Mouse (Mus musculus) adrenal gland, adult (tissue): Measurements from ENCODE around the gene Slc4a1.
"Not testable (repeated sequence)": the region's sequence is repeated elsewhere in the genome, so short reads cannot be mapped to it uniquely, and the experiment has no call there.

Source experiments
- DNase-seq, 2 experiments: peaks; one replicate each; pipeline ENCODE4 v3.0.0; 2022 to 2023; ENCODE audit warnings: low spot score in 1 of 2; ENCODE audit not compliant: inconsistent age in 2 of 2

Slc4a1 gene

GRCm38 (mm10) chr11:102399107-102399506, 33.1 kb upstream of the Slc4a1 start:
- peak in 1 of 2 experiments; percentile 29 for DNase-seq

GRCm38 (mm10) chr11:102398007-102398825, 32.2 kb upstream of the Slc4a1 start:
- peak in 1 of 2 experiments; percentile 63 for DNase-seq

DNA sequence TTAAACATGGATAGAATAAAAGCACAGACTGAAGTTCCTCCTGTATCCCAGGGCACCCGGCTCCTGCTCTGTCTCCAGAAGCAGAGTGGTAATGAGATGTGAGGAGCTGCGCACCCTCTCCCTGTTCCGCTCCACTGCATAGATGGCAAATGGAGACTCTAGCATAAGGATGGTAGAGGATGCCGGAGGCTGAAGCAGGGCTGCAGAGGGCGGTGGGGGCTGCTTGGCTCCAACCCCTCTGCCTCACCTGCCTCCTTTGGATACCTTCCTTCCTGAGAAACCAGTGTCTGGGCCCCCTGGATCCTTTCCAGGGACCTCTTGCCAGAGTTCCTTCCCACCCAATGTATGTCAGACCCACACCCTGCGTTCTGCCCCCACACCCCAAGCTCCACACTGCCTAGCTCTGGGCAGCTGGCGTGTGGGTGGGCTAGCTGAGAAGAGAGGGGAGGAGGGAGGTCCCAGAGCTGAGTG, 30.7 kb upstream of the Slc4a1 start:
- DNase-seq: peak in 1 of 2 experiments; percentile 28

GRCm38 (mm10) chr11:102396263-102396662, 30.3 kb upstream of the Slc4a1 start:
- DNase-seq: peak in 1 of 2 experiments; percentile 18

- DNase-seq: peak in 1 of 2 experiments; percentile 54
Observed at GRCm38 (mm10) chr11:102395250-102395649, 29.2 kb upstream of the Slc4a1 start.

DNA sequence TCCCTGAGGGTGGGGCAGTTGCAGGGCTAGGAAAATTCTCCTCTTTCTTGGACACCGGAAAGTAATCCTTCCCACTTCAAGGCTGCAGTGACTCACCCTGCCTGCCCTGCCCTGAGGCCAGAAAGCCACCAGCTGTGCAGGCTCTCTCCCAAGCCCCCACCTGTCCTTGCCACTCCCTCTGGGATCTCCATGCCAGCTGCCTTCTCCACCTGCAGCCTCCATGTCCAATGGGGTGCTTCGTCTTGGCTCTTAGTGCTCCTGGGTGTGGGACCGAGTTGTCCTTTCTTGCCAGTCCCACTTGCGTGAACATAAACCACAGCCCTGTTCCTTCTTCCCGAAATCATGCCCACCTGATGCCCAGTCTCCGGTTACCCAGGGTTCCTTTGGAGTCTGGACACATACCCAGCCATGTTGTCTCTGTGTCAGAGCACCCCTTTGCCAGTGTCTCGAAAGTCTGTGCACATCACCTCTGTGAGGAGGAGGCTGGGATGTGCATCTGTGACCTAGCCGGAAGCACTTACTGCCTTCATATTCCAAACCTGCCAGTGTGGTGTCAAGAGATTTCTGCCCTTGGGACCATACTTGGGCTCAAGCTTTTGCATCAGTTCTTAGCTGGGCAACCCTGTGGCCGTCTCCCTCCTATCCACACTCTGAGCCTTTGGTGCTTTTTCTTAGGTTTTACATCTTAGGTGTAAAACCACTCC, 28.6 kb upstream of the Slc4a1 start:
- DNase-seq: peak; percentile 71 to 87

DNA sequence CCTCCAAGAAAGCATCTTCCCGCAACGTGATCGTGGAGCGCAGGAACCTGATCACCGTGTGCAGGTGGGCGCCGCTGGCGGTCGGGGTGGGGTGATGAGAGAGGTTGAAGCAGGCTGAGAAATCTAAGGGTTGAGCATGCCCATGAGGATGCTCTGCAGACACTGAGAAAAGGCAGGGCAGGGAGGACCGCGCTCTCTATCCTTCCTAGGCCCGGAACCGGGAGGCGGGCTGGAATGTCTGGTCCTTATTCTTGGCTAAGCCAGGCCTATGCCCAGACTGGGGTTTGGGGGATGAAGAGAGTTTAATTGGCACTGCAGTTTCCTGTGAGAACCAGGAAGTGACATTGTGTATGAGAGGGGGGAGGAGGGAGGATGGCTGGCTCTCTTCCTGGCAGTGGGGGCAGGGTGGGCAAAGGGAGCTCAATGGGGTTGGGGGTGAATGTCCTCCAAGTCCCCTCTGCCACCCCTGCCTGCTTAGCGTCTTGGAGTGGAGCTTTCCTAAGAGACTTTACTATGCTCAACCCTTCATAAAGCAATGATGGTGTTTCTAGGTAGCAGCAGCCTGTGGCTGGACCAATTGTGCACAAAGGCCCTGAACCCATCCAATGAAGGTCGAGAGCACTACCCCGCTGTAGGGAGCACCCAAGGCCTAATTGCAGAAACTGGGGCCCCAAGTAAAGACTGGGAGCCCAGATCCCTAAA, 27.9 kb upstream of the Slc4a1 start:
- peak; percentile 41 to 72 for DNase-seq

GRCm38 (mm10) chr11:102393238-102393634, 27.2 kb upstream of the Slc4a1 start, which contains the start of gene Rundc3a:
Gene Rundc3a, plus strand, starts transcription at chr11:102393403.
- peak; percentile 93 to 96 for DNase-seq

DNA sequence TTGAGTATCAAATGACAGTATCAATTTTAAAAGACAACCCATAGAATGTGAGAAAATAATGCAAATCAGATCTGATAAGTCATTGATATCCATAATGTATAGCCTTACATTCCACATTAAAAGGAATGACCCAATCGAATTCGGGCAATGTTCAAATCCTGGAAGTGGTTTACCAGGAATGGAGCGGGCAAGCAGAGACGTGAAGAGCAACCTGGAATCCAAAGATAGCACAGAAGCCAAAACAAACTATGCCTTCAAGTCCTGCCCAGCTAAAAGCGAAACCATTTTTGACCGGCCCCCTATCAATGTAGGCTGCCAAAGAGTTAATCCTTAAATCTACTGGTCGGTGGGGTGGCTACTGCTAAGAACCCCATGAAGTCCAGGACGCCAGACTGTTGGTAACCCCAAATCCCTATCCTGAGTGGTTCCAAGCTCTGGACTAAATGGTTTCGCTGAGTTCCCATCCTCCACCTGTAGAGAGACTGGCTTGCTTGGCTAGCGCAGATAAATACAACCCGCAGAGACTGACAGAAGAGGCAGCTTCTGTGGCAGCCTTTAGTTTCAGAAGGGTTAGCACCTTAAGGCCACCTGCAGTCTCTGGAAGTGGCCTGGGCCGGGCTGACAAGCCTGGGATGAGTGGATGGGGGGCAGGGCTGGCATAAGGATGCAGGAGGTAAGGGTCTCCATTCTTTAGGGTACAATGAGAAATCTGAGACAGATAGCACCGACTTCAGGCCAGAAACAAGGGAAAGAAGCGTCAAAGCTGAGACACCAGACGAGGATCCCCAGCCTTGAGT, 26.6 kb upstream of the Slc4a1 start:
- DNase-seq: no peak

DNA sequence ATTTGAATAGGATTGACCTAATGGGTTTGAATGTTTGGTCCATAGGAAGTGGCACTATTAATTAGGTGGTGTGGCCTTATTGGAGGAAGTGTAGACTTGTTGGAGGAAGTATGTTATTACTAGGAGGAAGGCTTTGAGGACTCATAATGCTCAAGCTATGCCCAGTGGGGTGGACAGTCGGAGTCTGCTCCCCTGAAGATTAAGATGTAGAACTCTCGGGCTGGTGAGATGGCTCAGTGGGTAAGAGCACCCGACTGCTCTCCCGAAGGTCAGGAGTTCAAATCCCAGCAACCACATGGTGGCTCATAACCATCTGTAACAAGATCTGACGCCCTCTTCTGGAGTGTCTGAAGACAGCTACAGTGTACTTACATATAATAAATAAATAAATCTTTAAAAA, 23.4 kb upstream of the Slc4a1 start:
- not testable (repeated sequence) for DNase-seq

- DNase-seq: no peak
Observed at GRCm38 (mm10) chr11:102386121-102386520, 20.1 kb upstream of the Slc4a1 start.

- no peak for DNase-seq
Observed at GRCm38 (mm10) chr11:102385075-102385474, 19.1 kb upstream of the Slc4a1 start.

- no peak for DNase-seq
Observed at GRCm38 (mm10) chr11:102384418-102384817, 18.4 kb upstream of the Slc4a1 start.

DNA sequence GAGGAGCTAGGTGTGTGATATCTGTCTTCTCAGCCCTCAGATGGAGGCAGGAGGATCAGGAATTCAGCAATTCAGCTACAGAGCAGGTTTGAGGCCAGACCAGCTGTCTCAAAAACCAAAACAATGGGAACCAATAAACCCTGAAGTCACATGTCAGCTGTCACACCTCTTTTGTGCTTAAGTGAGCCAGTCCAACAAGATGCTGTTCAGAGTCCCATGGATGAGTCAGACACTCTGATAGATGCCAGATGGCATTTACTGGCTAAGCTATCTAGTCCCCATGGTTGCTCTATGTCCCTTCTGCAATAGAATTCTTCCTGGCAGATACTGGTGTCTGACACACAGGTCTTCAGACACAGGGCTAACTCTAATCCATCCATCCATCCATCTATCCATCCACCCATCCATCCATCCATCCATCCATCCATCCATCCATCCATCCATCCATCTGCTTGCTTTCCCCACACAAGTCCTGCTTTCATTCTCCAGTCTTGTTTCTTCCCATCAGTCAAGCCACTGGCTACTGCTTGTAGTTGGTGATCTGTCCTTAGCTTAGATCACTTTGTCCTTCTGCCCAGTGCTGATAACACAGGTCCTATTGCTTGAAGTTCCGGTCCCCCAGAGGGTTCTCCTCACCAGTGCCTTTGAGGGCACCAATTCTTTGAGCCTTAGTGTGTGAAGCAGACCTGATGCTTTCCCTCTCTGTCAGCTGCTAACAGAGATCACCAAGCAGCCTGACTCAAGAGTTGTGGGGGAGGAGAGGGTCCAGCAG, 17.5 kb upstream of the Slc4a1 start:
- no peak for DNase-seq

DNA sequence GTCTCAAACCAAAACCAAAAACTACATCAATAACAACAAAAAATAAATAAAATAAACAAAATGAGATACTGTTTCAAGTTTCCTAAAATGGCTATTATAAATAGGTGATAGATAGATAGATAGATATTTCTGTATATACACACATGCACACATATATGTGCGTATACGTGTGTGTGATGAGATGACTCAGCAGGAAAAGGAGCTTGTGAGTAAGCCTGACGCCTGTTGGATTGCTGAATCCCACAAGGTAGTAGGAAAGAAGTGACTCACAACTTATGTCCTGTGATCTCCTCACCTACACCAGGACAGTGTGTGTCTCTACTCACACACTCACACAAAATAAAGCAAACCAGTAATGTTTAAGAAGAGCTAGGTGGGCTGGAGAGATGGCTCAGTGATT, 16.8 kb upstream of the Slc4a1 start:
- no peak for DNase-seq

DNA sequence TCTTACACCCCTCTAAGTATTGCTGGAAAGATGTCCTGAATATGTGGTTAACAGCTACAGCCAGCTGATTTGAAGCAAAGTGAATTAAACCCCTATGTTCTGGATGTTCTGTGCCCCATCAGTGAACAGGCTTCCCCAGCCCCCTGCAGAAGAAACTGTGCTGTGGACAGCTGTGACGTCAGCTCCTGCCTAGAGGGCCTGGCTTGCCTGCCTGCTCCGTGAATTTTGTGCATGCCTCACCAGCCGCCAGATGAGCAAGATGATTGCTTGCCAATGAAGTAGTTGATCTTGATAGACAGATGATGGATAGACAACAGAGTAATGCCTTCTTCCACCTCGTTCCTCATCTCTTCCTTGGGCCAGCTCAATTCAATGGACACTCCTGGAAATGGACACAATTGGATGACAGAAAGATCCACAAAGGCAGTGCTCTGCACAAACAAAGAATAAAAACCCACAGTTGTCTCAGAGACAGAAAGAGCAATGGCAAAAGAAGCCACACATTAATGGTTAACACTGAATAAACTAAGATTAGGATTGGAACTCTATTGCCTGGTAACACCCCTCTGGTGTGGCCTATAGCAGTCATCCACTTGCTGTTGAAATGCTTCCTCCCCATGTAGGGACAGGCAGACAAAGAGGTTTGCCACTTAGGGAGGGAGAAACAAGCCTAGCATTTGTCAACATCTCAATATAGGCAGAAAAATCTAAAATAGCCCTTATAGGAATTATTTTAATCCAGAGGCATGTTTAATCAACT, 15.5 kb upstream of the Slc4a1 start:
- no peak for DNase-seq

- DNase-seq: peak in 1 of 2 experiments; percentile 50
Observed at GRCm38 (mm10) chr11:102380091-102380490, 14.1 kb upstream of the Slc4a1 start.

- no peak for DNase-seq
Observed at GRCm38 (mm10) chr11:102377186-102377585, 11.2 kb upstream of the Slc4a1 start.

GRCm38 (mm10) chr11:102376196-102376835, 10.3 kb upstream of the Slc4a1 start:
- DNase-seq: peak; percentile 29 to 72
